Mouse (Mus musculus): ENCODE measurements around the gene Klf11. TPM values are rescaled to one million over a fixed set of nuclear protein-coding genes. Genes with fewer than 3 reads are reported as not detected.
"Not testable (repeated sequence)": the region's sequence is repeated elsewhere in the genome, so short reads cannot be mapped to it uniquely, and the experiment has no call there.

The Klf11 gene
- polyA plus RNA-seq, 1 experiment from 2014 or later: 11.2 TPM

- no peak overlapping the region for H3K4me2 ChIP-seq
- H3K4me3 ChIP-seq: no peak overlapping the region
- H3K27ac ChIP-seq: no peak overlapping the region
- H3K36me3 ChIP-seq (ENCODE audit: poor library complexity, severe bottlenecking): no peaks in the 10 kb centered on the region
- no peak for ATAC-seq
- H3K9ac ChIP-seq: no peak overlapping the region
- 84% methylated on average over 3 of the region's 3 CpGs for whole genome bisulfite sequencing
- no peaks in the 10 kb centered on the region for H3K4me1 ChIP-seq
- no peaks in the 10 kb centered on the region for H3K9me3 ChIP-seq (replicated peaks)
- no peaks in the 10 kb centered on the region for H3K27me3 ChIP-seq
Measured at GRCm38 (mm10) chr12:24690351-24690750, 39.3 kb downstream of the Klf11 start.

- no peak overlapping the region for H3K4me3 ChIP-seq
- H3K4me2 ChIP-seq: peak overlapping the region; percentile 24; the same call in 1 of the 2 replicates
- no peak overlapping the region for H3K27ac ChIP-seq
- H3K36me3 ChIP-seq (ENCODE audit: poor library complexity, severe bottlenecking): no peaks in the 10 kb centered on the region
- H3K27me3 ChIP-seq: no peaks in the 10 kb centered on the region
- peak; percentile 93 for ATAC-seq
- peak overlapping the region; percentile 34; the same call in 1 of the 2 replicates for H3K9ac ChIP-seq
- H3K9me3 ChIP-seq (replicated peaks): no peaks in the 10 kb centered on the region
- 41% methylated on average over 16 of the region's 16 CpGs for WGBS
- H3K4me1 ChIP-seq: no peaks in the 10 kb centered on the region
Measured at GRCm38 (mm10) chr12:24696500-24697483, 45.7 kb downstream of the Klf11 start.

GRCm38 (mm10) chr12:24697484-24698204 lies 46.6 kb downstream of the Klf11 start:
- WGBS: 58% methylated on average over 8 of the region's 8 CpGs
- H3K4me2 ChIP-seq: peak overlapping the region; percentile 24; the same call in 1 of the 2 replicates
- ATAC-seq: no peak; the same call in 1 of the 2 replicates
- H3K4me1 ChIP-seq: no peaks in the 10 kb centered on the region
- H3K27ac ChIP-seq: no peak overlapping the region
- H3K9ac ChIP-seq: peak overlapping the region; percentile 34; the same call in 1 of the 2 replicates
- H3K36me3 ChIP-seq (ENCODE audit: poor library complexity, severe bottlenecking): no peaks in the 10 kb centered on the region
- no peaks in the 10 kb centered on the region for H3K27me3 ChIP-seq
- H3K9me3 ChIP-seq (replicated peaks): no peaks in the 10 kb centered on the region
- no peak overlapping the region for H3K4me3 ChIP-seq

GRCm38 (mm10) chr12:24698514-24698913 lies 47.4 kb downstream of the Klf11 start:
- 84% methylated on average over 3 of the region's 3 CpGs for WGBS
- H3K27me3 ChIP-seq: no peaks in the 10 kb centered on the region
- no peak overlapping the region for H3K4me2 ChIP-seq
- H3K4me3 ChIP-seq: no peak overlapping the region
- no peak overlapping the region for H3K27ac ChIP-seq
- H3K9ac ChIP-seq: no peak overlapping the region
- ATAC-seq: no peak
- H3K36me3 ChIP-seq (ENCODE audit: poor library complexity, severe bottlenecking): no peaks in the 10 kb centered on the region
- no peaks in the 10 kb centered on the region for H3K9me3 ChIP-seq (replicated peaks)
- H3K4me1 ChIP-seq: no peaks in the 10 kb centered on the region

- Histone ChIP-seq H3K27ac (no peak overlapping the region), H3K36me3 (ENCODE audit: poor library complexity, severe bottlenecking) (no peaks in the 10 kb centered on the region), H3K4me2 (no peak overlapping the region), H3K9me3 (replicated peaks) (no peaks in the 10 kb centered on the region), H3K27me3 (no peaks in the 10 kb centered on the region), H3K4me3 (no peak overlapping the region), H3K9ac (no peak overlapping the region), H3K4me1 (no peaks in the 10 kb centered on the region)
- no peak for ATAC-seq
- 78% methylated on average over 10 of the region's 10 CpGs for WGBS
Measured at GRCm38 (mm10) chr12:24699578-24699977, 48.5 kb downstream of the Klf11 start.

- not testable (repeated sequence) for H3K27ac ChIP-seq; ATAC-seq; H3K4me3 ChIP-seq; H3K4me1 ChIP-seq; H3K9me3 ChIP-seq (replicated peaks); H3K9ac ChIP-seq; H3K4me2 ChIP-seq; H3K36me3 ChIP-seq (ENCODE audit: poor library complexity, severe bottlenecking); H3K27me3 ChIP-seq
- WGBS: 87% methylated on average over 9 of the region's 9 CpGs
Measured at GRCm38 (mm10) chr12:24701621-24702020, 50.5 kb downstream of the Klf11 start.

GRCm38 (mm10) chr12:24703013-24703412 lies 51.9 kb downstream of the Klf11 start:
- no peak for ATAC-seq
- Histone ChIP-seq H3K36me3 (ENCODE audit: poor library complexity, severe bottlenecking) (no peaks in the 10 kb centered on the region), H3K27me3 (no peaks in the 10 kb centered on the region), H3K27ac (no peak overlapping the region), H3K9me3 (replicated peaks) (no peaks in the 10 kb centered on the region), H3K9ac (no peak overlapping the region), H3K4me3 (no peak overlapping the region), H3K4me1 (peaks cover 18% of the 10 kb centered on the region), H3K4me2 (no peak overlapping the region)
- 81% methylated on average over 3 of the region's 3 CpGs for WGBS

- Histone ChIP-seq H3K36me3 (ENCODE audit: poor library complexity, severe bottlenecking) (peaks cover 3% of the 10 kb centered on the region), H3K4me3 (no peak overlapping the region), H3K27me3 (no peaks in the 10 kb centered on the region), H3K27ac (no peak overlapping the region), H3K4me1 (peaks cover 36% of the 10 kb centered on the region), H3K9me3 (replicated peaks) (no peaks in the 10 kb centered on the region), H3K9ac (no peak overlapping the region), H3K4me2 (no peak overlapping the region)
- ATAC-seq: no peak
- 82% methylated on average over 15 of the region's 15 CpGs for WGBS
Measured at GRCm38 (mm10) chr12:24705502-24706263, 54.6 kb downstream of the Klf11 start.

- Histone ChIP-seq H3K27me3 (no peaks in the 10 kb centered on the region), H3K27ac (no peak overlapping the region), H3K4me1 (peaks cover 48% of the 10 kb centered on the region), H3K4me2 (peak overlapping the region; percentile 78), H3K36me3 (ENCODE audit: poor library complexity, severe bottlenecking) (peaks cover 15% of the 10 kb centered on the region), H3K9me3 (replicated peaks) (no peaks in the 10 kb centered on the region), H3K4me3 (peak overlapping the region; percentile 88), H3K9ac (peak overlapping the region; percentile 92)
- under 1% methylated on average over 27 of the region's 27 CpGs for WGBS
- no peak for ATAC-seq
Measured at GRCm38 (mm10) chr12:24706764-24707479, 55.8 kb downstream of the Klf11 start.

- H3K36me3 ChIP-seq (ENCODE audit: poor library complexity, severe bottlenecking): peaks cover 20% of the 10 kb centered on the region
- H3K4me3 ChIP-seq: peak overlapping the region; percentile 88
- H3K9me3 ChIP-seq (replicated peaks): no peaks in the 10 kb centered on the region
- peaks cover 53% of the 10 kb centered on the region for H3K4me1 ChIP-seq
- H3K27ac ChIP-seq: no peak overlapping the region
- H3K9ac ChIP-seq: peak overlapping the region; percentile 92
- no peak; the same call in 1 of the 2 replicates for ATAC-seq
- WGBS: under 1% methylated on average over 9 of the region's 9 CpGs
- no peaks in the 10 kb centered on the region for H3K27me3 ChIP-seq
- peak overlapping the region; percentile 78 for H3K4me2 ChIP-seq
Measured at GRCm38 (mm10) chr12:24707480-24707802, 56.4 kb downstream of the Klf11 start.

Data from forebrain, embryonic 13.5 days (tissue).